Mouse (Mus musculus) liver, embryonic 14.5 days (tissue): ENCODE measurements around the gene Xpo6.

Experiments
- CTCF ChIP-seq: IDR thresholded peaks from 2 replicates; pipeline ENCODE4 v1.5.1; 2016; ENCODE audit warnings: antibody characterized with exemption, low read depth, control low read depth
- EP300 ChIP-seq: IDR thresholded peaks from 2 replicates; pipeline ENCODE4 v1.6.1; 2016; ENCODE audit warnings: antibody characterized with exemption, low read depth

GRCm38 (mm10) chr7:126062228-126062627, 138.1 kb downstream of the Xpo6 start:
- TF ChIP-seq EP300: no peak
- no peak for TF ChIP-seq CTCF
